Mouse (Mus musculus) mammary gland, adult 2 months (tissue): ENCODE measurements around the gene Agps. TPM values are rescaled to one million over a fixed set of nuclear protein-coding genes. Genes with fewer than 3 reads are reported as not detected.

Experiments
- polyA plus RNA-seq: library from polyadenylated mRNA; depleted of rRNA; stranded (reverse); fragments of >200 nt; gene quantifications from 2 replicates; pipeline ENCODE4 v1.2.3, GENCODE M21; 2012; ENCODE audit warnings: low replicate concordance; rRNA removed

Gene Agps
- 21.6 and 36.8 TPM in 2 replicates for polyA plus RNA-seq

GRCm38 (mm10) chr2:75831881-75832633 is at the start of gene Agps:
Agps (plus strand) TSS chr2:75832177.

GRCm38 (mm10) chr2:75938117-75939063 is 106.4 kb downstream of the Agps start, which contains the start of gene Ttc30b:
Ttc30b (minus strand) TSS chr2:75938585.

GRCm38 (mm10) chr2:75977752-75978368 is 145.9 kb downstream of the Agps start, which contains the start of gene Ttc30a2:
Ttc30a2 (minus strand) TSS chr2:75978170.

Other genes with a start within 250 kb of the Agps start
- gene Hnrnpa3, start 172.9 kb upstream of the Agps start, polyA plus RNA-seq, result 8.6 and 18.7 TPM in 2 replicates
- 40.8 and 67.0 TPM in 2 replicates for gene Nfe2l2, start 127.5 kb upstream of the Agps start, polyA plus RNA-seq
- gene Ttc30b, start 106.4 kb downstream of the Agps start, polyA plus RNA-seq, result 12.7 and 14.1 TPM in 2 replicates
- gene Ttc30a2, start 146.0 kb downstream of the Agps start, polyA plus RNA-seq, result 0.14 and 0.20 TPM in 2 replicates
- gene Ttc30a1, start 149.8 kb downstream of the Agps start, polyA plus RNA-seq, result 2.7 and 3.3 TPM in 2 replicates